Mouse (Mus musculus): ENCODE results near the gene Kars. TPM values are rescaled to one million over a fixed set of nuclear protein-coding genes. Genes with fewer than 3 reads are reported as not detected.

Gene Kars
- total and polyA plus RNA-seq, 3 experiments, result 257 to 400 (median 304) TPM

DNA sequence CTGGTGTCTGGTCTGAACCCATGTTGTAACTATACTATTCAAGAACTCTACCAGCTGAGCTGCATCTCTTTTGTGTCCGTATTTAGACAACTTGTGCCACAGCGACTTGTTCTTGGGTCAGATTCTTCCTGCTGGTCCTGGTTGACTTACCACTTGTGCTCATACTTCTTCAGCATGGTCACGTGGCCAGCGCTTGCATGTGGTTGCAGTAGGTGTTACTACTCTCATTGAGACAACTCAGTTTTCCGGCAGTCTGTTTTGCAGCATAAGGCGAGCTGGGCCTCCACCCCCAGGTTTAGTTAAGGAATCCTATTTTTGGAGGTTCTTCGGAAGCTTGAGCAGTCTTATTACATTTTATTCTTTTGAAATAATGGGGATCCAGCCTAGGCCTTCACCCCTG lies 59.8 kb downstream of the Kars start:
- in situ Hi-C loops (cut with MboI; ENCODE audit: low pct_ligation_motif_present, low pct_unique_long_range_greater_than_20kb, low sequenced_read_pairs), result no loop called here
- H3K9ac ChIP-seq (ENCODE audit: insufficient read depth, low read depth), result no peak overlapping the region
- TF ChIP-seq CTCF (conservative IDR thresholded peaks at IDR 0.05 in 1 of 2, IDR thresholded peaks at IDR 0.05 in 1 of 2; ENCODE audit: low read depth in 2 of 2, low read length in 2 of 2) (no peak), JUN (IDR thresholded peaks at IDR 0.05; ENCODE audit: insufficient read depth, low read depth, low read length) (no peak), KAT2A (IDR thresholded peaks at IDR 0.05; ENCODE audit: insufficient replicate concordance, low read length) (no peak)
- H3K27me3 ChIP-seq (replicated peaks), result no peaks in the 10 kb centered on the region
- H3K4me2 ChIP-seq (ENCODE audit: insufficient read depth, low read depth, poor library complexity, severe bottlenecking), result no peak overlapping the region
- no peaks in the 10 kb centered on the region for H3K79me2 ChIP-seq (replicated peaks; ENCODE audit: control insufficient read depth, extremely low read depth, insufficient read depth, poor library complexity, severe bottlenecking)
- no peak overlapping the region for H3K27ac ChIP-seq (ENCODE audit: insufficient read depth, low read depth)
- H3K4me3 ChIP-seq (replicated peaks in 1 of 3; ENCODE audit: low read depth in 2 of 3, low read length in 2 of 3, poor library complexity in 1 of 3), result no peak overlapping the region
- dilution Hi-C loops (cut with MboI; ENCODE audit: extremely low pct_ligation_motif_present, extremely low pct_unique_long_range_greater_than_20kb, low sequenced_read_pairs), result no loop called here
- H3K4me1 ChIP-seq (ENCODE audit: control insufficient read depth in 1 of 2, insufficient read depth in 2 of 2), result peaks cover 11 to 48% of the 10 kb centered on the region in 2 experiments
- H3K9me3 ChIP-seq (replicated peaks; ENCODE audit: low read length), result no peaks in the 10 kb centered on the region
- DNase-seq (ENCODE audit: extremely low read depth), result no peak
- H3K36me3 ChIP-seq (replicated peaks in 1 of 2; ENCODE audit: control insufficient read depth in 1 of 2, insufficient read depth in 1 of 2, low read length in 1 of 2), result peaks cover 51 to 73% of the 10 kb centered on the region in 2 experiments

DNA sequence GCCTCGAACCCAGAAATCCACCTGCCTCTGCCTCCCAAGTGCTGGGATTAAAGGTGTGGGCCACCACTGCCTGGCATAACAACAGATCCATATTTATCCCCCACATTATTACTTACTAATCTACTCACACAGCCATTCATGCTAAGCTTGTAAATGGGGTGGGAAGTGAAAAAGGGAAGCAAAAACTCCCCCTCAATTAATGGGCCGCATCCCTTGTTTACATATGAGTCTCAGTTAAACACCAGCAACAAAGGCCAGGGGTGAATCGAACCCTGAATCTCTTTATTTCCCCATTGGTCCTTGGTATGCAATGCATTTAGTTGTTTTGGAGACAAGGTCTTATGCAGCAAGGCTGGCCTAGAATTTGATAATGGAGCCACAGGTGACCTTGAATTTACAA lies 60.3 kb downstream of the Kars start:
- no peak overlapping the region for H3K9ac ChIP-seq (ENCODE audit: insufficient read depth, low read depth)
- no peaks in the 10 kb centered on the region for H3K27me3 ChIP-seq (replicated peaks)
- no peak overlapping the region for H3K4me3 ChIP-seq (replicated peaks in 1 of 3; ENCODE audit: low read depth in 2 of 3, low read length in 2 of 3, poor library complexity in 1 of 3)
- H3K36me3 ChIP-seq (replicated peaks in 1 of 2; ENCODE audit: control insufficient read depth in 1 of 2, insufficient read depth in 1 of 2, low read length in 1 of 2), result peaks cover 49 to 75% of the 10 kb centered on the region in 2 experiments
- TF ChIP-seq ZC3H11A (IDR thresholded peaks at IDR 0.05; ENCODE audit: low read depth, low read length) (no peak), EP300 (IDR thresholded peaks at IDR 0.05; ENCODE audit: low read length) (no peak), UBTF (IDR thresholded peaks at IDR 0.05; ENCODE audit: low read depth, low read length) (no peak), JUND (conservative IDR thresholded peaks at IDR 0.05; ENCODE audit: low read depth, low read length) (no peak), PAX5 (IDR thresholded peaks at IDR 0.05; ENCODE audit: low read length) (no peak), MXI1 (IDR thresholded peaks at IDR 0.05; ENCODE audit: low read depth, low read length) (no peak), USF1 (IDR thresholded peaks at IDR 0.05; ENCODE audit: low read depth, low read length) (no peak), NELFE (IDR thresholded peaks at IDR 0.05; ENCODE audit: low read depth, low read length) (no peak), ZMIZ1 (IDR thresholded peaks at IDR 0.05; ENCODE audit: low read depth, low read length) (no peak)
- no peaks in the 10 kb centered on the region for H3K9me3 ChIP-seq (replicated peaks; ENCODE audit: low read length)
- no peak for DNase-seq (ENCODE audit: extremely low read depth)
- dilution Hi-C loops (cut with MboI; ENCODE audit: extremely low pct_ligation_motif_present, extremely low pct_unique_long_range_greater_than_20kb, low sequenced_read_pairs) (no loop called here), in situ Hi-C loops (cut with MboI; ENCODE audit: low pct_ligation_motif_present, low pct_unique_long_range_greater_than_20kb, low sequenced_read_pairs) (no loop called here)
- H3K27ac ChIP-seq (ENCODE audit: insufficient read depth, low read depth), result no peak overlapping the region
- no peak overlapping the region for H3K4me2 ChIP-seq (ENCODE audit: insufficient read depth, low read depth, poor library complexity, severe bottlenecking)
- peaks cover 11 to 49% of the 10 kb centered on the region in 2 experiments for H3K4me1 ChIP-seq (ENCODE audit: control insufficient read depth in 1 of 2, insufficient read depth in 2 of 2)
- H3K79me2 ChIP-seq (replicated peaks; ENCODE audit: control insufficient read depth, extremely low read depth, insufficient read depth, poor library complexity, severe bottlenecking), result no peaks in the 10 kb centered on the region

DNA sequence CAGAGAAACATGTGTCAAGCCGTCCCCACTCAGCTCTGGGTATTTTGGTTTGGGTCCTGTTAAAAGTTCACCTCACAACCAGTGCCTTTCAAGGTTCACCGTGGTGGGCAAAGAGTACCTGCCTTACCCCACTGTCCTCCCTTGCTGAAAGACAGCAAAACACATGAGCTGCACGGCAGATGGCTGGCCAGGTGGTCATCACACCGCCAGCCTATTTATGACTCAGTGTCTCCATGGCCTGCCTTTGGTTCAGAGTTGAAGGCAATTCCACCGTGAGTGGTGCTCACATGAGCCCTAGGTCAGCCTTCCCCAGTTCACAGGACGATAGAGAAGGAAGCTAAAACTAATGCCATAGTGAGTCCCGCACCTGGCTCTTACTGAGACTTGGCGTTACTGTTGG lies 63.2 kb downstream of the Kars start:
- Histone ChIP-seq H3K9me3 (replicated peaks; ENCODE audit: low read length) (no peaks in the 10 kb centered on the region), H3K27ac (ENCODE audit: insufficient read depth, low read depth) (peak overlapping the region; percentile 38; the same call in 1 of the 2 replicates)
- in situ Hi-C loops (cut with MboI; ENCODE audit: low pct_ligation_motif_present, low pct_unique_long_range_greater_than_20kb, low sequenced_read_pairs), result loop anchor here (5.0 kb wide), 1 partner anchor 34 kb away; no protein-coding TSS in a partner anchor

More for the DNA sequence above, 63.2 kb downstream of the Kars start:
- dilution Hi-C loops (cut with MboI; ENCODE audit: extremely low pct_ligation_motif_present, extremely low pct_unique_long_range_greater_than_20kb, low sequenced_read_pairs), result no loop called here
- 0 out of 2 replicates have a peak, but pooled peaks have one; percentile 9 for TF ChIP-seq ETS1 (conservative IDR thresholded peaks at IDR 0.05; ENCODE audit: low read depth, low read length)
- no peak for TF ChIP-seq NRF1 (IDR thresholded peaks at IDR 0.05; ENCODE audit: low read depth, low read length)
- no peak for TF ChIP-seq MYC (IDR thresholded peaks at IDR 0.05; ENCODE audit: low read depth, low read length)
- TF ChIP-seq ZNF384 (IDR thresholded peaks at IDR 0.05; ENCODE audit: low read depth, low read length), result no peak
- no peak for TF ChIP-seq MXI1 (IDR thresholded peaks at IDR 0.05; ENCODE audit: low read depth, low read length)
- peak; percentile 24; the same call in 1 of the 2 replicates for TF ChIP-seq BHLHE40 (IDR thresholded peaks at IDR 0.05; ENCODE audit: low read depth, low read length)
- TF ChIP-seq IRF4 (IDR thresholded peaks at IDR 0.05; ENCODE audit: low read depth, low read length), result no peak
- no peak for TF ChIP-seq GABPA (IDR thresholded peaks at IDR 0.05; ENCODE audit: insufficient replicate concordance, low read depth, low read length)
- TF ChIP-seq RCOR1 (conservative IDR thresholded peaks at IDR 0.05; ENCODE audit: low read depth, low read length), result no peak
- no peak for TF ChIP-seq CHD2 (IDR thresholded peaks at IDR 0.05; ENCODE audit: low read length)
- no peak for TF ChIP-seq SIN3A (IDR thresholded peaks at IDR 0.05; ENCODE audit: low read length)
- Histone ChIP-seq H3K27me3 (replicated peaks) (no peaks in the 10 kb centered on the region), H3K9ac (ENCODE audit: insufficient read depth, low read depth) (no peak overlapping the region), H3K79me2 (replicated peaks; ENCODE audit: control insufficient read depth, extremely low read depth, insufficient read depth, poor library complexity, severe bottlenecking) (no peaks in the 10 kb centered on the region), H3K4me2 (ENCODE audit: insufficient read depth, low read depth, poor library complexity, severe bottlenecking) (no peak overlapping the region), H3K36me3 (replicated peaks in 1 of 2; ENCODE audit: control insufficient read depth in 1 of 2, insufficient read depth in 1 of 2, low read length in 1 of 2) (peaks cover 43 to 75% of the 10 kb centered on the region in 2 experiments), H3K4me1 (ENCODE audit: control insufficient read depth in 1 of 2, insufficient read depth in 2 of 2) (peaks cover 11 to 52% of the 10 kb centered on the region in 2 experiments), H3K4me3 (replicated peaks in 1 of 3; ENCODE audit: low read depth in 2 of 3, low read length in 2 of 3, poor library complexity in 1 of 3) (no peak overlapping the region)
- DNase-seq (ENCODE audit: extremely low read depth), result no peak
